Mouse (Mus musculus) right cerebral cortex, postnatal 36 days (tissue): ENCODE measurements around the gene Vmn2r55.
"Not testable (repeated sequence)": the region's sequence is repeated elsewhere in the genome, so short reads cannot be mapped to it uniquely, and the experiment has no call there.

Experiments
- DNase-seq, 2 experiments: peaks; one replicate each; pipeline ENCODE4 v3.0.0; 2022; ENCODE audit warnings: low spot score in 2 of 2, mixed read lengths in 1 of 2

Gene Vmn2r55

DNA sequence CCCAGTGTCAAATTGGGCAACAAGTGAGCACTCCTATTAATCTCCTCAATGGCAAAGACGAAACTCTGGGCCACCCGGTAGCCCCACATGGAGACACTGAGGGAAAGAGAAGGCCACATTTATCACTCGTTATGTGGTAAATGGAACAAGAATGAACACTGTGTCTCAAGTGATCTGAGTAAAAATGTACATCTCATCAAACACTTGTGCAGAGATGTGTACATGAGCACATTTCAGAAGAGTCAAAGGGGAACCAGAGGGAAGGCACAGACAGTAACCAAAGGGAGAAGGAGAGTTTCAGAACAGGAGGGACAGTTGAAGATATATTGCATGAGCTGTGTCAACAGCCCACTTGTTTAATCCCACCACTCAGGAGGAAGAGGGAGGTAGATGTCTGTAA, at the start of gene Vmn2r55:
Gene Vmn2r55, minus strand, starts transcription at position 101 of the 400 bp plus-strand sequence.
- not testable (repeated sequence) for DNase-seq

DNA sequence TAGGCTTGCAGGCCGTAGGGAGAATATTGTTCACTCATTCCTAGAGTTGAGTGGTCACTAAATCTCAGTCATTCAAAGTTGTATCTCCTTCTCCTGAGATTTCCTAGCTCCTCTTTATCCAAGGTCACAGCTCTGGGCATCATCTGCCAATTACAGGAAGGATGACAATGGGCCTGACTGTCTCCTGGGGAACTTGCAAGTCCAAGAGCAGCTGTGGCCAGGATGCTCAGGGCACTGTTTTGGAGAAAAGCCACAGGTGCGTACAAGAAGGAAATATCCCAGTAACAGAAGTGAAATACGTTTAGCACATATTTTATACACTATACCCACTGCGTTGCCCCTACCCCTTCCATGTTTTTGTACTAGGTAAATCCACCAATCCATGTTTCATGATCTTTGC, 44.6 kb downstream of the Vmn2r55 start, which contains the start of gene Vmn2r54:
Gene Vmn2r54, minus strand, starts transcription at position 101 of the 400 bp plus-strand sequence.
- not testable (repeated sequence) for DNase-seq

DNA sequence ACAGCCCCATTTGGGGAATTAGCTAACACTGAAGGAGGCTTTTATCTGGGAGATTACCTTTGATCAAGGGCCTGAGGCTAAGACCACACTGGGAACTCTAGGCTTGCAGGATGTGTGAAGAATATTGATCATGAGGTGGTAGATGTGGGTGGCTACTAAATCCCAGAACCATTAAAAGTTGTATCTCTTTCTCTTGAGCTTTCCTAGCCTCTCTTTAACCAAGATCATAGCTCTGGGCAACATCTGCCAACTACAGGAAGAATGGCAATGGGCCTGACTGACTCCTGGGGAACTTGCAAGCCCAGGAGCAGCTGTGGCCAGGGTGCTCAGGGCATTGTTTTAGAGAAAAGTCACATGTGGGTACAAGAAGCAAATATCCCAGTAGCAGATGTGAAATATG, 76.1 kb downstream of the Vmn2r55 start, which contains the start of gene Vmn2r53:
Gene Vmn2r53, minus strand, starts transcription at position 101 of the 400 bp plus-strand sequence.
- DNase-seq: no peak
